Mouse (Mus musculus): ENCODE data around the gene Fam50a. TPM values are rescaled to one million over a fixed set of nuclear protein-coding genes. Genes with fewer than 3 reads are reported as not detected.
"Not testable (repeated sequence)": the region's sequence is repeated elsewhere in the genome, so short reads cannot be mapped to it uniquely, and the experiment has no call there.

The Fam50a gene
- polyA plus RNA-seq, 1 experiment from 2014 or later, result 49.5 TPM

- Histone ChIP-seq H3K4me2 (peak overlapping the region; percentile 71), H3K9ac (peak overlapping the region; percentile 84), H3K36me3 (no peaks in the 10 kb centered on the region), H3K4me3 (peak overlapping the region; percentile 59), H3K27me3 (replicated peaks) (no peaks in the 10 kb centered on the region), H3K4me1 (no peaks in the 10 kb centered on the region), H3K27ac (replicated peaks) (peak overlapping the region; percentile 56), H3K9me3 (no peaks in the 10 kb centered on the region)
- WGBS, result 18% methylated on average over 13 of the region's 13 CpGs
- ATAC-seq (ENCODE audit: extremely low read depth, insufficient number of reproducible peaks, low FRiP score, low TSS enrichment), result peak; percentile 14; the same call in 1 of the 2 replicates
These were observed 40.0 kb downstream of the Fam50a start for GRCm38 (mm10) chrX:74352645-74353466.

- 10% methylated on average over 6 of the region's 22 CpGs for WGBS
- H3K27ac ChIP-seq (replicated peaks), result peak within 1 kb of the TSS; percentile 56
These were observed 40.6 kb downstream of the Fam50a start, which contains the start of gene Lage3 for GRCm38 (mm10) chrX:74353467-74353770. TSS of gene Lage3 (minus strand) at chrX:74353618.

GRCm38 (mm10) chrX:74357069-74357468, 44.2 kb downstream of the Fam50a start:
- H3K27ac ChIP-seq (replicated peaks); H3K4me2 ChIP-seq; H3K4me1 ChIP-seq; H3K27me3 ChIP-seq (replicated peaks); H3K4me3 ChIP-seq; H3K9ac ChIP-seq; H3K9me3 ChIP-seq; H3K36me3 ChIP-seq; ATAC-seq (ENCODE audit: extremely low read depth, insufficient number of reproducible peaks, low FRiP score, low TSS enrichment): not testable (repeated sequence)
- 83% methylated on average over 3 of the region's 3 CpGs for WGBS

More at GRCm38 (mm10) chrX:74353467-74353770, 40.6 kb downstream of the Fam50a start, which contains the start of gene Lage3:
- Histone ChIP-seq H3K4me1 (no peaks in the 10 kb centered on the region), H3K36me3 (no peaks in the 10 kb centered on the region), H3K9me3 (no peaks in the 10 kb centered on the region), H3K27me3 (replicated peaks) (no peaks in the 10 kb centered on the region), H3K4me3 (peak within 1 kb of the TSS; percentile 59), H3K4me2 (peak within 1 kb of the TSS; percentile 71), H3K9ac (peak within 1 kb of the TSS; percentile 84)
- peak; percentile 37; the same call in 1 of the 2 replicates for ATAC-seq (ENCODE audit: extremely low read depth, insufficient number of reproducible peaks, low FRiP score, low TSS enrichment)

- no peak overlapping the region for H3K4me2 ChIP-seq
- H3K27me3 ChIP-seq (replicated peaks), result no peaks in the 10 kb centered on the region; the same call in 1 of the 2 replicates
- no peaks in the 10 kb centered on the region for H3K9me3 ChIP-seq
- ATAC-seq (ENCODE audit: extremely low read depth, insufficient number of reproducible peaks, low FRiP score, low TSS enrichment), result no peak
- no peak overlapping the region for H3K27ac ChIP-seq (replicated peaks)
- no peaks in the 10 kb centered on the region for H3K4me1 ChIP-seq
- H3K9ac ChIP-seq, result no peak overlapping the region
- H3K36me3 ChIP-seq, result no peaks in the 10 kb centered on the region
- no peak overlapping the region for H3K4me3 ChIP-seq
- 41% methylated on average over 11 of the region's 11 CpGs for WGBS
These were observed 46.3 kb downstream of the Fam50a start for GRCm38 (mm10) chrX:74359171-74359570.

- WGBS, result 54% methylated on average over 10 of the region's 10 CpGs
- H3K4me3 ChIP-seq, result peak overlapping the region; percentile 71
- peaks cover 23% of the 10 kb centered on the region for H3K36me3 ChIP-seq
- H3K9ac ChIP-seq, result peak overlapping the region; percentile 90
- H3K9me3 ChIP-seq, result no peaks in the 10 kb centered on the region
- peaks cover 16% of the 10 kb centered on the region for H3K4me1 ChIP-seq
- ATAC-seq (ENCODE audit: extremely low read depth, insufficient number of reproducible peaks, low FRiP score, low TSS enrichment), result no peak
- H3K27ac ChIP-seq (replicated peaks), result peak overlapping the region; percentile 79; the same call in 1 of the 2 replicates
- H3K27me3 ChIP-seq (replicated peaks), result no peaks in the 10 kb centered on the region
- H3K4me2 ChIP-seq, result peak overlapping the region; percentile 75
These were observed 54.7 kb downstream of the Fam50a start for GRCm38 (mm10) chrX:74367512-74367911.

- 10% methylated on average over 42 of the region's 49 CpGs for WGBS
- H3K9ac ChIP-seq, result peak overlapping the region; percentile 90
- peaks cover 18% of the 10 kb centered on the region for H3K4me1 ChIP-seq
- no peaks in the 10 kb centered on the region for H3K27me3 ChIP-seq (replicated peaks)
- H3K4me2 ChIP-seq, result peak overlapping the region; percentile 75
- peak overlapping the region; percentile 71 for H3K4me3 ChIP-seq
- H3K36me3 ChIP-seq, result peaks cover 23% of the 10 kb centered on the region
- H3K9me3 ChIP-seq, result no peaks in the 10 kb centered on the region
- peak overlapping the region; percentile 79 for H3K27ac ChIP-seq (replicated peaks)
- ATAC-seq (ENCODE audit: extremely low read depth, insufficient number of reproducible peaks, low FRiP score, low TSS enrichment), result peak; percentile 48
These were observed 55.5 kb downstream of the Fam50a start for GRCm38 (mm10) chrX:74368209-74368909.

Small RNA genes within 50 kb of the gene (microRNA-seq; reads per million reads assigned to microRNA genes)
- gene Mir7091 (not detected), gene Mir7092 (not detected)

Other genes with a start within 250 kb of the Fam50a start
- not detected in 2 replicates for gene Opn1mw, start 185.6 kb upstream of the Fam50a start, polyA plus RNA-seq (2015; fragmentation: Nextera tagmentation; extraction: Ambion mirVana)
- 9.9 and 10.7 TPM in 2 replicates for gene Mecp2, start 177.7 kb upstream of the Fam50a start, polyA plus RNA-seq (2015; fragmentation: Nextera tagmentation; extraction: Ambion mirVana)
- not detected in 2 replicates for gene Tex28, start 145.2 kb upstream of the Fam50a start, polyA plus RNA-seq (2015; fragmentation: Nextera tagmentation; extraction: Ambion mirVana)
- not detected in 2 replicates for gene Tktl1, start 135.8 kb upstream of the Fam50a start, polyA plus RNA-seq (2015; fragmentation: Nextera tagmentation; extraction: Ambion mirVana)
- gene Flna, start 63.2 kb upstream of the Fam50a start, polyA plus RNA-seq (2015; fragmentation: Nextera tagmentation; extraction: Ambion mirVana), result 136 and 154 TPM in 2 replicates
- 16.3 and 17.2 TPM in 2 replicates for gene Emd, start 58.3 kb upstream of the Fam50a start, polyA plus RNA-seq (2015; fragmentation: Nextera tagmentation; extraction: Ambion mirVana)
- 437 and 511 TPM in 2 replicates for gene Rpl10, start 42.2 kb upstream of the Fam50a start, polyA plus RNA-seq (2015; fragmentation: Nextera tagmentation; extraction: Ambion mirVana)
- 63.9 and 66.2 TPM in 2 replicates for gene Taz, start 31.1 kb upstream of the Fam50a start, polyA plus RNA-seq (2015; fragmentation: Nextera tagmentation; extraction: Ambion mirVana)
- 9.9 and 13.4 TPM in 2 replicates for gene Dnase1l1, start 30.7 kb upstream of the Fam50a start, polyA plus RNA-seq (2015; fragmentation: Nextera tagmentation; extraction: Ambion mirVana)
- 117 and 131 TPM in 2 replicates for gene Atp6ap1, start 15.9 kb upstream of the Fam50a start, polyA plus RNA-seq (2015; fragmentation: Nextera tagmentation; extraction: Ambion mirVana)
- 136 and 152 TPM in 2 replicates for gene Gdi1, start 8.0 kb upstream of the Fam50a start, polyA plus RNA-seq (2015; fragmentation: Nextera tagmentation; extraction: Ambion mirVana)
- gene Plxna3, start 16.0 kb downstream of the Fam50a start, polyA plus RNA-seq (2015; fragmentation: Nextera tagmentation; extraction: Ambion mirVana), result 5.3 and 7.5 TPM in 2 replicates
- gene Lage3, start 40.6 kb downstream of the Fam50a start, polyA plus RNA-seq (2015; fragmentation: Nextera tagmentation; extraction: Ambion mirVana), result 90.1 and 98.3 TPM in 2 replicates
- 59.3 TPM in 2 replicates for gene Ubl4a, start 60.2 kb downstream of the Fam50a start, polyA plus RNA-seq (2015; fragmentation: Nextera tagmentation; extraction: Ambion mirVana)
- gene Slc10a3, start 60.3 kb downstream of the Fam50a start, polyA plus RNA-seq (2015; fragmentation: Nextera tagmentation; extraction: Ambion mirVana), result 16.1 and 16.3 TPM in 2 replicates
- gene Fam3a, start 80.2 kb downstream of the Fam50a start, polyA plus RNA-seq (2015; fragmentation: Nextera tagmentation; extraction: Ambion mirVana), result 25.3 and 28.5 TPM in 2 replicates
- 17.4 and 18.1 TPM in 2 replicates for gene Ikbkg, start 80.3 kb downstream of the Fam50a start, polyA plus RNA-seq (2015; fragmentation: Nextera tagmentation; extraction: Ambion mirVana)
- gene G6pdx, start 116.2 kb downstream of the Fam50a start, polyA plus RNA-seq (2015; fragmentation: Nextera tagmentation; extraction: Ambion mirVana), result 20.4 and 21.7 TPM in 2 replicates
- not detected in 2 replicates for gene Gm6880, start 168.4 kb downstream of the Fam50a start, polyA plus RNA-seq (2015; fragmentation: Nextera tagmentation; extraction: Ambion mirVana)

All from heart, embryonic 13.5 days (tissue).